Mouse (Mus musculus) testis, adult 2 months (tissue): ENCODE data around the gene Dok1. TPM values are rescaled to one million over a fixed set of nuclear protein-coding genes. Genes with fewer than 3 reads are reported as not detected.

ENCODE experiments used
- H3K27ac ChIP-seq: fragments of 200-500 bp; 2 replicates; pipeline ENCODE4 v1.5.1; 2012; ENCODE audit warnings: low read depth, low read length; ENCODE audit not compliant: control insufficient read depth, insufficient read depth
- H3K27me3 ChIP-seq: fragments of 200-500 bp; 2 replicates; pipeline ENCODE4 v1.6.1; 2012; ENCODE audit warnings: mild to moderate bottlenecking, low read length, moderate library complexity; ENCODE audit not compliant: control insufficient read depth, insufficient read depth
- H3K36me3 ChIP-seq: fragments of 200-500 bp; 2 replicates; pipeline ENCODE4 v1.6.1; 2012; ENCODE audit warnings: mild to moderate bottlenecking, low read length; ENCODE audit not compliant: control insufficient read depth, insufficient read depth
- H3K4me1 ChIP-seq: fragments of 200-500 bp; 2 replicates; pipeline ENCODE4 v1.6.1; 2012; ENCODE audit warnings: low read length; ENCODE audit not compliant: control insufficient read depth, insufficient read depth
- H3K4me3 ChIP-seq: fragments of 200-500 bp; 2 replicates; pipeline ENCODE4 v1.5.1; 2012; ENCODE audit warnings: low read depth, mild to moderate bottlenecking, low read length, moderate library complexity, mixed read lengths; ENCODE audit not compliant: control insufficient read depth
- CTCF ChIP-seq: fragments of 200-500 bp; IDR thresholded peaks from 2 replicates; pipeline ENCODE4 v1.5.1; 2012; ENCODE audit warnings: low read depth, mild to moderate bottlenecking, inconsistent platforms, low read length, moderate library complexity; ENCODE audit not compliant: control insufficient read depth, insufficient read depth, insufficient replicate concordance
- POLR2A ChIP-seq: fragments of 200-500 bp; IDR thresholded peaks from 2 replicates; pipeline ENCODE4 v1.6.1; 2012; ENCODE audit warnings: low read depth, mild to moderate bottlenecking, inconsistent platforms, low read length, moderate library complexity; ENCODE audit not compliant: control insufficient read depth
- polyA plus RNA-seq: library from polyadenylated mRNA; depleted of rRNA; stranded (reverse); fragments of >200 nt; gene quantifications from 2 replicates; pipeline ENCODE4 v1.2.3, GENCODE M21; 2012

Gene Dok1
- polyA plus RNA-seq, 1 experiment: 1.0 TPM

- H3K4me1 ChIP-seq: peaks cover 5% of the 10 kb centered on the region
- no peaks in the 10 kb centered on the region for H3K36me3 ChIP-seq
- H3K27ac ChIP-seq: no peak overlapping the region
- no peak for TF ChIP-seq POLR2A
- no peak for TF ChIP-seq CTCF
- no peak overlapping the region for H3K4me3 ChIP-seq
- no peaks in the 10 kb centered on the region for H3K27me3 ChIP-seq
These were observed 25.5 kb upstream of the Dok1 start for GRCm38 (mm10) chr6:83058725-83059124.

- H3K36me3 ChIP-seq: no peaks in the 10 kb centered on the region
- TF ChIP-seq CTCF: no peak
- TF ChIP-seq POLR2A: no peak
- peaks cover 12% of the 10 kb centered on the region for H3K4me1 ChIP-seq
- no peak within 1 kb of the TSS for H3K27ac ChIP-seq
- H3K4me3 ChIP-seq: no peak within 1 kb of the TSS
- H3K27me3 ChIP-seq: no peaks in the 10 kb centered on the region
These were observed 24.5 kb upstream of the Dok1 start, which contains the start of gene Dqx1 for GRCm38 (mm10) chr6:83057790-83058189. Gene Dqx1, plus strand, starts transcription at chr6:83057844.

GRCm38 (mm10) chr6:83054871-83055431 lies 21.7 kb upstream of the Dok1 start, which contains the start of gene Htra2:
Gene Htra2, minus strand, starts transcription at chr6:83055273.
- no peaks in the 10 kb centered on the region for H3K36me3 ChIP-seq
- peaks cover 12% of the 10 kb centered on the region for H3K4me1 ChIP-seq
- H3K27ac ChIP-seq: peak within 1 kb of the TSS; percentile 86
- no peak for TF ChIP-seq CTCF
- no peak for TF ChIP-seq POLR2A
- H3K27me3 ChIP-seq: no peaks in the 10 kb centered on the region
- H3K4me3 ChIP-seq: peak within 1 kb of the TSS; percentile 87

- TF ChIP-seq POLR2A: peak; percentile 69
- no peak for TF ChIP-seq CTCF
- no peaks in the 10 kb centered on the region for H3K27me3 ChIP-seq
- no peaks in the 10 kb centered on the region for H3K36me3 ChIP-seq
- H3K27ac ChIP-seq: peak within 1 kb of the TSS; percentile 86
- H3K4me3 ChIP-seq: peak within 1 kb of the TSS; percentile 87
- H3K4me1 ChIP-seq: peaks cover 12% of the 10 kb centered on the region
These were observed 21.0 kb upstream of the Dok1 start, which contains the start of gene Aup1 for GRCm38 (mm10) chr6:83054074-83054851. Gene Aup1, plus strand, starts transcription at chr6:83054521.

GRCm38 (mm10) chr6:83053136-83053960 lies 20.1 kb upstream of the Dok1 start:
- Histone ChIP-seq H3K27me3 (no peaks in the 10 kb centered on the region), H3K4me3 (peak overlapping the region; percentile 87), H3K36me3 (no peaks in the 10 kb centered on the region), H3K4me1 (peaks cover 12% of the 10 kb centered on the region), H3K27ac (peak overlapping the region; percentile 86)
- no peak for TF ChIP-seq CTCF
- TF ChIP-seq POLR2A: 0 out of 2 replicates have a peak, but pooled peaks have one; percentile 15

GRCm38 (mm10) chr6:83049367-83049766 lies 16.1 kb upstream of the Dok1 start:
- H3K27me3 ChIP-seq: no peaks in the 10 kb centered on the region
- no peaks in the 10 kb centered on the region for H3K36me3 ChIP-seq
- H3K27ac ChIP-seq: no peak overlapping the region
- no peak overlapping the region for H3K4me3 ChIP-seq
- peaks cover 10% of the 10 kb centered on the region for H3K4me1 ChIP-seq
- TF ChIP-seq CTCF: no peak
- TF ChIP-seq POLR2A: no peak

GRCm38 (mm10) chr6:83044742-83045141 lies 11.5 kb upstream of the Dok1 start:
- H3K36me3 ChIP-seq: no peaks in the 10 kb centered on the region
- no peak overlapping the region for H3K4me3 ChIP-seq
- no peaks in the 10 kb centered on the region for H3K27me3 ChIP-seq
- no peak for TF ChIP-seq POLR2A
- no peak for TF ChIP-seq CTCF
- peaks cover 3% of the 10 kb centered on the region for H3K4me1 ChIP-seq
- H3K27ac ChIP-seq: no peak overlapping the region
